Mouse (Mus musculus) embryonic facial prominence, embryonic 13.5 days (tissue): ENCODE measurements around the gene Speer4f1. TPM values are rescaled to one million over a fixed set of nuclear protein-coding genes. Genes with fewer than 3 reads are reported as not detected.

Experiments
- ATAC-seq: fragments of 200-750 bp; cut with Nextera tagmentation; 2 replicates; pipeline ENCODE4 v1.8.0; 2017; ENCODE audit warnings: low read depth; ENCODE audit not compliant: insufficient number of reproducible peaks, insufficient read depth, low FRiP score, low TSS enrichment
- H3K27ac ChIP-seq: fragments of 300-500 bp; sonication (generic); 2 replicates; pipeline ENCODE4 v1.5.1; 2015; ENCODE audit warnings: moderate library complexity, mild to moderate bottlenecking, inconsistent platforms
- H3K27me3 ChIP-seq: fragments of 300-500 bp; sonication (generic); 2 replicates; pipeline ENCODE4 v1.6.1; 2015; ENCODE audit warnings: mild to moderate bottlenecking, inconsistent platforms
- H3K36me3 ChIP-seq: fragments of 300-500 bp; sonication (generic); 2 replicates; pipeline ENCODE4 v1.6.1; 2015; ENCODE audit warnings: mild to moderate bottlenecking, inconsistent platforms
- H3K4me1 ChIP-seq: fragments of 300-500 bp; sonication (generic); 2 replicates; pipeline ENCODE4 v1.6.1; 2015; ENCODE audit warnings: inconsistent platforms
- H3K4me2 ChIP-seq: fragments of 300-500 bp; sonication (generic); 2 replicates; pipeline ENCODE4 v1.6.1; 2015; ENCODE audit warnings: moderate library complexity, mild to moderate bottlenecking, inconsistent platforms
- H3K4me3 ChIP-seq: fragments of 300-500 bp; sonication (generic); 2 replicates; pipeline ENCODE4 v1.5.1; 2015; ENCODE audit warnings: mild to moderate bottlenecking, inconsistent platforms
- H3K9ac ChIP-seq: fragments of 300-500 bp; sonication (generic); 2 replicates; pipeline ENCODE4 v1.6.1; 2015; ENCODE audit warnings: mild to moderate bottlenecking, inconsistent platforms
- H3K9me3 ChIP-seq: fragments of 300-500 bp; sonication (generic); 2 replicates; pipeline ENCODE4 v1.6.1; 2016; ENCODE audit warnings: inconsistent platforms
- WGBS: fragments of 180-500 bp; shearing (Covaris S2); methylation state at CpG from one replicate; pipeline ENCODE4 v1.1.7; 2015; ENCODE audit warnings: mixed read lengths; 5-methylcytosine and 5-hydroxymethylcytosine counted together
- polyA plus RNA-seq: library from polyadenylated mRNA; unstranded; fragments of >200 nt; fragmentation: Nextera tagmentation; extraction: Ambion mirVana; gene quantifications from 2 replicates; pipeline ENCODE4 v1.2.1, GENCODE M21; 2015

Gene Speer4f1
- polyA plus RNA-seq, 1 experiment from 2014 or later, result not detected

GRCm38 (mm10) chr5:17496650-17497049 lies 20.8 kb downstream of the Speer4f1 start:
- Histone ChIP-seq H3K27me3 (no peaks in the 10 kb centered on the region), H3K4me3 (no peak overlapping the region), H3K9ac (no peak overlapping the region), H3K9me3 (no peaks in the 10 kb centered on the region), H3K27ac (no peak overlapping the region), H3K4me1 (no peaks in the 10 kb centered on the region), H3K36me3 (no peaks in the 10 kb centered on the region), H3K4me2 (no peak overlapping the region)
- WGBS, result 81% methylated on average over 5 of the region's 5 CpGs
- no peak for ATAC-seq

GRCm38 (mm10) chr5:17499873-17500329 lies 24.0 kb downstream of the Speer4f1 start:
- no peaks in the 10 kb centered on the region for H3K9me3 ChIP-seq
- H3K27me3 ChIP-seq, result no peaks in the 10 kb centered on the region
- 82% methylated on average over 1 of the region's 1 CpGs for WGBS
- H3K9ac ChIP-seq, result no peak overlapping the region
- H3K4me2 ChIP-seq, result no peak overlapping the region
- ATAC-seq, result no peak
- no peaks in the 10 kb centered on the region for H3K4me1 ChIP-seq
- no peaks in the 10 kb centered on the region for H3K36me3 ChIP-seq
- no peak overlapping the region for H3K4me3 ChIP-seq
- no peak overlapping the region for H3K27ac ChIP-seq

GRCm38 (mm10) chr5:17500866-17501265 lies 25.0 kb downstream of the Speer4f1 start:
- ATAC-seq, result no peak
- Histone ChIP-seq H3K36me3 (no peaks in the 10 kb centered on the region), H3K27me3 (no peaks in the 10 kb centered on the region), H3K4me1 (no peaks in the 10 kb centered on the region), H3K4me3 (no peak overlapping the region), H3K27ac (no peak overlapping the region), H3K4me2 (no peak overlapping the region), H3K9ac (no peak overlapping the region), H3K9me3 (no peaks in the 10 kb centered on the region)
- 78% methylated on average over 1 of the region's 1 CpGs for WGBS

- no peak overlapping the region for H3K27ac ChIP-seq
These were observed 29.6 kb downstream of the Speer4f1 start for GRCm38 (mm10) chr5:17505540-17505939.

GRCm38 (mm10) chr5:17508038-17508437 lies 32.1 kb downstream of the Speer4f1 start:
- H3K9ac ChIP-seq, result no peak overlapping the region
- H3K4me2 ChIP-seq, result no peak overlapping the region
- WGBS, result 77% methylated on average over 3 of the region's 3 CpGs
- H3K4me1 ChIP-seq, result no peaks in the 10 kb centered on the region
- H3K9me3 ChIP-seq, result no peaks in the 10 kb centered on the region
- no peaks in the 10 kb centered on the region for H3K36me3 ChIP-seq
- H3K4me3 ChIP-seq, result no peak overlapping the region
- ATAC-seq, result no peak
- no peaks in the 10 kb centered on the region for H3K27me3 ChIP-seq
- no peak overlapping the region for H3K27ac ChIP-seq

More at GRCm38 (mm10) chr5:17505540-17505939, 29.6 kb downstream of the Speer4f1 start:
- ATAC-seq, result no peak
- Histone ChIP-seq H3K36me3 (no peaks in the 10 kb centered on the region), H3K9ac (no peak overlapping the region), H3K4me2 (no peak overlapping the region), H3K4me3 (no peak overlapping the region), H3K4me1 (no peaks in the 10 kb centered on the region), H3K9me3 (no peaks in the 10 kb centered on the region), H3K27me3 (no peaks in the 10 kb centered on the region)

Other genes starting within 250 kb of the Speer4f1 start
- not detected in 2 replicates for gene Speer4f2, start 102.9 kb upstream of the Speer4f1 start, polyA plus RNA-seq
- 22.1 and 28.7 TPM in 2 replicates for gene Sema3c, start 98.2 kb downstream of the Speer4f1 start, polyA plus RNA-seq